Mouse (Mus musculus): ENCODE results near the gene Zfp142. TPM values are rescaled to one million over a fixed set of nuclear protein-coding genes. Genes with fewer than 3 reads are reported as not detected.

The Zfp142 gene
- polyA plus RNA-seq (2014; fragmentation: Nextera tagmentation; extraction: Ambion mirVana), result 9.9 and 11.6 TPM in 2 replicates

DNA sequence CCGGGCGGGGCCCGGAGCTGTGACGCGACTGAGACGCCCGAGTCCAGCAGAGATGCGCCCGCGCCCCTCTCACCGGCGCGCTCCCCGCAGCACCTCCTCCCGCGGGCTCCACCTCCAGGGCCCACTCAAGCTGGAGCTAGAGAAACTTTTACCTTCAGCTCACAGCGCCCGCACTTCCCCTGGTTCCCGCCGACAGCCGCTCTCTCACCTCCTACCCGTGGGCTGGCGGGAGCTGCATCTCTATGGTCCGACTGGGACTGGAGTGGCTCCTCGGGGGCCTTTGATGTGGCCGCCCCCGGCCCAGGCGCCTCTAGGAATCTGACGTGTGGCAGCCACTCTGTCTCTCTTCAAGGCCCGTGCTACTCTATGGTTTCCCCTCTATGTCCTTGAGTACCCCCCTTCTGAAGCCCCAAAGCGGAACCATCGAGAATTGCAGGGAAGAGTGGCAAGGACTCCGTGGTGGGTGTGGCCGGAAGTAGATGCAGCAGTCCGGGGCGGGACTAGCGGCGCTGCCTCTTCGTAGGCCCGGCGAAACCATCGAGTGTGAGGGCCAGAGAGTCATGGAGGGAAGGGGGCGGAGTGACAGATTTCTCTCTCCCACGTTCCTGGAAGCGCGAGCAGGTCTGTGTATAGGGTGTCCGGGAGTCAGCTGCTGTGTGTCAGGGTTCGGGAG lies at the start of gene Zfp142, which contains the start of gene Bcs1l:
Gene Zfp142, minus strand, starts transcription at position 474 of the 673 bp plus-strand sequence.
Gene Bcs1l, plus strand, starts transcription at position 517 of the 673 bp plus-strand sequence.
- Histone ChIP-seq H3K36me3 (ENCODE audit: insufficient read depth) (peaks cover 38% of the 10 kb centered on the region), H3K4me2 (peak within 1 kb of the TSS; percentile 92), H3K9ac (peak within 1 kb of the TSS; percentile 85), H3K27ac (ENCODE audit: low read depth) (peak within 1 kb of the TSS; percentile 75), H3K4me1 (ENCODE audit: insufficient read depth) (peaks cover 11% of the 10 kb centered on the region; the same call in 1 of the 2 replicates), H3K27me3 (ENCODE audit: insufficient read depth, low read length) (no peaks in the 10 kb centered on the region), H3K4me3 (ENCODE audit: low read depth, low read length) (peak within 1 kb of the TSS; percentile 86), H3K9me3 (ENCODE audit: low read depth, low read length) (no peaks in the 10 kb centered on the region)
- peak; percentile 43 for TF ChIP-seq CTCF (IDR thresholded peaks at IDR 0.05; ENCODE audit: low read depth)
- ATAC-seq (ENCODE audit: insufficient read depth) (peak; percentile 99), DNase-seq (peak; percentile 99)
- WGBS, result under 1% methylated on average over 48 of the region's 48 CpGs

DNA sequence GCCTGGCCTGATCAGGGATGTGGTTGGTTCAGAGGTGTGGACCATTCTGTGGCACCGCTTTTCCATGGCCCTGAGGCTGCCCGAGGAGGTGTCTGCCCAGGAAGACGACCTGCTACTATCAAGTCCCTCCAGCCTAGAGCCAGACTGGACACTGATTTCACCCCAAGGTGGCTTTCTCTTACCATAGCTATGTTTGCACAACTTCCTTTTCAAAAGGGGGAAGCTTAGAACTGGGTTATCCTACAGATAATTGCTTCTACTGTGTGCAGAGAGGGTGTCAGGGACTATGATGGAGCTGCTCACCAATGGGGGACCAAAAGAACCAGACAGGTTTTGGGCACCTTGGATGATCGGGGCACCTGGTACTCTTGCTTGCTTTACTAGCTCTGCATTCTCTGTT lies 44.7 kb upstream of the Zfp142 start:
- no peaks in the 10 kb centered on the region for H3K27me3 ChIP-seq (ENCODE audit: insufficient read depth, low read length)
- no peak overlapping the region for H3K4me3 ChIP-seq (ENCODE audit: low read depth, low read length)
- WGBS, result 81% methylated on average over 4 of the region's 4 CpGs
- no peak overlapping the region for H3K9ac ChIP-seq
- no peaks in the 10 kb centered on the region for H3K9me3 ChIP-seq (ENCODE audit: low read depth, low read length)
- DNase-seq, result no peak
- no peak for TF ChIP-seq CTCF (IDR thresholded peaks at IDR 0.05; ENCODE audit: low read depth)
- no peak for ATAC-seq (ENCODE audit: insufficient read depth)
- H3K27ac ChIP-seq (ENCODE audit: low read depth), result no peak overlapping the region
- no peaks in the 10 kb centered on the region for H3K4me1 ChIP-seq (ENCODE audit: insufficient read depth)
- H3K36me3 ChIP-seq (ENCODE audit: insufficient read depth), result no peaks in the 10 kb centered on the region
- no peak overlapping the region for H3K4me2 ChIP-seq

DNA sequence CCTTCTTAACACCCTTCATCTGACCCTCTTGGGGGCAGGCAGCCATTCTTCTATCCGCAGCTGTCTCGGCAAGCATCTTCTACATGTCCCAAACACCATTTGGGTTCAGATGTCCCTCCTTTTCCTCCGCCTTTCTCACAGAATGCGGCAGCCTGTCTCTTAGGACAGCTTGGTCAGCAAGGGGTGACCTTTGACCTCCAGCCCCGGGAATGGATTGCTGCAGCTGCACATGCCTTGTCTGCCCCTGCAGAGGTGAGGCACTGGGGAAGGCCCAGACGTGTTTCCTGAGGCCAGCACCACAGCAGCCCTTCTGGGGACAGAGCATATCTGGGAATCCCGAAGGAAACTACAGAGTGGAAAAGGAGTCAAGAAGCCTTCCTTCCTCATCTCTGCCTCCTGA lies 40.0 kb upstream of the Zfp142 start:
- Histone ChIP-seq H3K27ac (ENCODE audit: low read depth) (no peak overlapping the region), H3K27me3 (ENCODE audit: insufficient read depth, low read length) (no peaks in the 10 kb centered on the region), H3K4me1 (ENCODE audit: insufficient read depth) (no peaks in the 10 kb centered on the region), H3K4me2 (no peak overlapping the region), H3K9ac (no peak overlapping the region), H3K9me3 (ENCODE audit: low read depth, low read length) (no peaks in the 10 kb centered on the region), H3K36me3 (ENCODE audit: insufficient read depth) (no peaks in the 10 kb centered on the region), H3K4me3 (ENCODE audit: low read depth, low read length) (no peak overlapping the region)
- ATAC-seq (ENCODE audit: insufficient read depth) (no peak), DNase-seq (peak; percentile 15)
- no peak for TF ChIP-seq CTCF (IDR thresholded peaks at IDR 0.05; ENCODE audit: low read depth)
- WGBS, result 29% methylated on average over 7 of the region's 7 CpGs

DNA sequence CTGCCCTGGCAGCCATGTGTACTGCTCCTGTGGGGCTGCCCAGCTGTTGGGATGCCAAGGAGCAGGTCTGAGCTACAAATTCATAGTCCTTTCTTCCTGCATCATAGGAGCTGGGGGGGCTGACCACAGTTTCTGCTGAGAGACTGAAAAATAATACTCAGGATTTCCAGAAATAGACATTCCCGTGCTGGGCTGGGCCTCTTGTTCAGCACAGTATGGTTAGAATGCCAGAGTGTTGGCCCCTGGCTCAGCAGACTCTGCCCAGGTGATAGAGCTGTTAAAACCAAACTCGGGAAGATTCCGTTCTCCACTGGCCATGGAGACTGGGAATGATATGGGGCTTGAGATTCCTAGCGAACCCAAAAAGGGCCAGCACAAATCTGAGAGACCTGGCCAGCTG lies 38.0 kb upstream of the Zfp142 start:
- Histone ChIP-seq H3K9ac (no peak overlapping the region), H3K27me3 (ENCODE audit: insufficient read depth, low read length) (no peaks in the 10 kb centered on the region), H3K27ac (ENCODE audit: low read depth) (no peak overlapping the region), H3K4me2 (no peak overlapping the region), H3K36me3 (ENCODE audit: insufficient read depth) (no peaks in the 10 kb centered on the region), H3K9me3 (ENCODE audit: low read depth, low read length) (no peaks in the 10 kb centered on the region), H3K4me1 (ENCODE audit: insufficient read depth) (no peaks in the 10 kb centered on the region), H3K4me3 (ENCODE audit: low read depth, low read length) (no peak overlapping the region)
- DNase-seq, result no peak
- WGBS, result 78% methylated on average over 4 of the region's 4 CpGs
- ATAC-seq (ENCODE audit: insufficient read depth), result no peak
- TF ChIP-seq CTCF (IDR thresholded peaks at IDR 0.05; ENCODE audit: low read depth), result no peak

DNA sequence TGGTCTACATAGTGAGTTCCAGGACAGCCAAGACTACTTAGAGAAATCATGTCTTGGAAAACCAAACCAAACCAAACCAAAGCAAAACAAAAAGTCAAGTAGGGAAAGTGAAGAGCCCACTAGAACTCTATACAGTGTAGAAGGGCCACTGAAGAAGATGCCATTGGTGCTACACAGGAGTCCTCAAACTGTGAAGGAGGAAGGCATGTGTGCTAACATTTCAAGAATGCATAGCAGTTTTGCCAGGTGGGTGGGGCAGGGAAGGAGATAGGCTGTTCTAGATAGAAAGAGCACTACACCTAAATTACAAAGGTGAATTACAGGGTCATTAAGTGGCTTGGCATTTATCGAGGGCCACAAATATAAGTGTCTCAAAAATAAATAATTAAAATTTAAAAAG lies 36.1 kb upstream of the Zfp142 start:
- Histone ChIP-seq H3K27me3 (ENCODE audit: insufficient read depth, low read length) (no peaks in the 10 kb centered on the region), H3K27ac (ENCODE audit: low read depth) (no peak overlapping the region), H3K4me3 (ENCODE audit: low read depth, low read length) (no peak overlapping the region), H3K9me3 (ENCODE audit: low read depth, low read length) (no peaks in the 10 kb centered on the region), H3K4me1 (ENCODE audit: insufficient read depth) (no peaks in the 10 kb centered on the region), H3K36me3 (ENCODE audit: insufficient read depth) (no peaks in the 10 kb centered on the region), H3K4me2 (no peak overlapping the region), H3K9ac (no peak overlapping the region)
- ATAC-seq (ENCODE audit: insufficient read depth) (no peak), DNase-seq (no peak)
- 72% methylated on average over 1 of the region's 1 CpGs for WGBS
- no peak for TF ChIP-seq CTCF (IDR thresholded peaks at IDR 0.05; ENCODE audit: low read depth)

DNA sequence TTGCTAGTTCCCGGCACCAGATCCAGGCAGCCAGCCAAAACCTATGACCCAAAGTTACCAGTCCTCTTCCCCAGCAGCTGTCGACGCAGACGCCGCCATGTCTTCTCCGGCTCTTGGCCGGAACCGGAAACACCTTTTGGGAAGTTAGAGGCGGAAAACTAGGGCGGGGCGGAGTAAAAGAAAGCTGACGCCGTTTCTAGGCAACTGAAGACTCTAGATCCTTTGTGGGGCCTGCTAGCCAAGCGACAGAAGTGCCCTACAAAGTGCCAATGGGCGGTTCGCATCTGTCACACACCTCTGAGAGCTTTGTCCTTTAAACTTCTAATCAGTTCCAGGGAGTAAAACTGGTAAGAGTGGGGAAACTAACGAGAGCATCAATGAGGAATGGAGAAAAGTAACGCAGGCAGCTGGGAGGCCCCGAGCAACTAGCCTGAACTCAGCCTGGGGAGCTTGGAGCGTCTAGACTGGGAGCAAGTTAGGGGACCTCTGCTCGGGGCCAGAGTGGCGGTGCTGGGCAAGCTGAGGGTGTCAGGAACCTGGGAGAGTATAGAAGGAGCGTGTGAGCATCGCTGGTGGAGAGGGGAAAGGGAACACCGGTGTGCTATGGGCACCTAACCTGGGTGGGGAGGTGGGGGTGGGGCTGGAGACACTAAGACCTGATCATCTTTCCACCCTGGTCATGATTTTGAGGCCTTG lies 13.4 kb upstream of the Zfp142 start, which contains the start of the genes Rnf25 and Stk36:
Gene Rnf25, minus strand, starts transcription at position 131 of the 696 bp plus-strand sequence.
Gene Stk36, plus strand, starts transcription at position 179 of the 696 bp plus-strand sequence.
- ATAC-seq (ENCODE audit: insufficient read depth) (peak; percentile 85), DNase-seq (peak; percentile 95)
- no peak for TF ChIP-seq CTCF (IDR thresholded peaks at IDR 0.05; ENCODE audit: low read depth)
- 8% methylated on average over 25 of the region's 25 CpGs for whole genome bisulfite sequencing
- Histone ChIP-seq H3K9me3 (ENCODE audit: low read depth, low read length) (no peaks in the 10 kb centered on the region), H3K27ac (ENCODE audit: low read depth) (peak within 1 kb of the TSS; percentile 9; the same call in 1 of the 2 replicates), H3K4me1 (ENCODE audit: insufficient read depth) (no peaks in the 10 kb centered on the region), H3K36me3 (ENCODE audit: insufficient read depth) (peaks cover 24% of the 10 kb centered on the region), H3K9ac (peak within 1 kb of the TSS; percentile 79), H3K4me2 (peak within 1 kb of the TSS; percentile 76), H3K27me3 (ENCODE audit: insufficient read depth, low read length) (no peaks in the 10 kb centered on the region), H3K4me3 (ENCODE audit: low read depth, low read length) (peak within 1 kb of the TSS; percentile 89)
